Mouse (Mus musculus): ENCODE measurements at regions not wholly inside any gene's neighbourhood (a gene's known extent, or its start where the extent isn't known, plus 50 kb on each side); places are given as distances from the start of the nearest gene placed in this dataset.

DNA sequence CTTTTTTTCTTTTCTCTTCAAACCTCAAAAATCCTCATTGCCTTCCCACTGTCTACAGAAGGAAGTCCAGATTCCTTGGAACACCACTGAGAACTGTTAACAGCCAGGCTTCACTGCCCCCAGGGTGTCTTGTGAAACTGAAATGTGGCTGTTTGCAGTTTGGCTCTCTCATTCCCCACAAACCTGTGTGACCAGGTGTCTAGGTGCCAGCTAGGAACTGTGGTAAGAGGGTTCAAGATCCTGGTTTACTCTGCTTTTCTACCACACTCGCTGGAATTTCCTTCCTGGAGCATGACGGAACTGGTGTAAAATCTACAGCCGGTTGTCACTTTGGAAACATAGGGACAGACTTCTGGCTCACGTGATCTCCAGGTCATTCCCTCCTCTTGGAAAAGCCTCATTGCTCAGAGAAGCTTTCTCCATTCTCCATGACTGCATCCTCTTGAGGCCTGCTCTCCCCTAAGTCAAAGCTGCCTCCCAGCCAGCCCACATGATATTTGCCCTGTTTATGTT lies 660.2 kb downstream of the Zfp706 start:
- DNase-seq (ENCODE audit: low spot score): no peak

DNA sequence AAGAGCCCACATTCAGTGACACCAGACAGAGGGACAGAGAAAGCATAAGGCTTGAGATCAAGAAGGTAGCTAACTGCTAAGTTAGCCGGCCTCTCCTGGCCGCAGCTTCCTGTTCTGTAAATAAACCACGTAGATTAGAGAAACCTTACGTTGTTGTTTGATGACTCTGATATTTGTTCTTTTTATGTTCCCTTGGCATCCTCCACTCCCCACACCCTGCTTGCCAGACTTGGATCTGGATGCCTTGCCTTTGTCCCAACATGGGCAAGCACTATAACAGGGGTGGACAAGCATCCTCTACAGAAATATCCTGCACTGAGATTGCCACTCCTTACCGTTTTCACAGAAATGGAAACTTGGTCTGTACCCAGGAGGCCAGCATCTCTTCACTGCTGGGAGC lies 661.4 kb downstream of the Zfp706 start:
- no peak for DNase-seq (ENCODE audit: low spot score)

DNA sequence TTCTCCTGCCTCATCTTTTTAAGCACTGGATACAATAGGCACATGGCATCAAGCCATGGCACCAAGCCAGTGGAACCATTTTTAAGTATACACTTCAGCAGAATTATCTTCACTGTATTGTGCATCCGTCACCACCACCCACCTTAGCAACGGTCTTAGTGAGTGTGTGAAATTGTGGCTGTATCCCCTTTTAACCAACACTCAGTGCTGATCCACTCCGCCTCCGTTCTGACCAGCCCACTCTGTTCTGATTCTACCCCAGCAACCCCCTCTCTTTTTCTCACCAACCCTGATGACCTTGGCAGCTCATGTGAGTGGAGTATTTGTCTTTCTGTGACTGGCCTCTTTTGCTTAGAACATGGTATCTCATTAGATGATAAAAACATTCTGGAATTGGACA lies 662.2 kb downstream of the Zfp706 start:
- DNase-seq (ENCODE audit: low spot score): no peak

DNA sequence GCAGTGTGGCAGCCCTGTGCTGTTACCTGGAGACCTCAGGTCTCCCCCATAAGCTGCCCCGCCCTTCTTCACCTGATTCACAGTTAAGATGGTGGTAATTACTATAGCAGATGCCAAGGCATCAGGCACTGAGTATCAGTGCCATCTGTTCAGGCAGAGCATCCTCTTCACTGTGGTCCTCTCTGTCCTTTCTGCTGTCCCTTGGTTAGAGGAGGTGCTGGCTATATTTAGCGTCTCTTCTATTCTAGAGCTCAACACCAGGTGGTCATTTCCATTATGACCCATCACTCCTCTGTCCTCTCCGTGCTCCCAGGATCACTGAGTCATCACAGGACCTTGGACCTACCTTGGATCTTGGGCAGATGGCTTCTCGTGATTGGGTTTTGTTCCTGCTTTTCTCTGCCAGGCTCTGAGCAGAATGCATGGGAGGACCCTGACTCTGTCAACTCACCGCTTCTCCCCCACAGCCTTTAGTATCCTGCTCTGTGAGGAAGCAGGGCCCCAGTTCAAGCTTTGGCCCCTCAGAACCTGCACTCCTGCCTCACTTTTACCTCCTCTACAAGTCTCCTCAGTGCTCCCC lies 667.5 kb downstream of the Zfp706 start:
- DNase-seq (ENCODE audit: low spot score): no peak

DNA sequence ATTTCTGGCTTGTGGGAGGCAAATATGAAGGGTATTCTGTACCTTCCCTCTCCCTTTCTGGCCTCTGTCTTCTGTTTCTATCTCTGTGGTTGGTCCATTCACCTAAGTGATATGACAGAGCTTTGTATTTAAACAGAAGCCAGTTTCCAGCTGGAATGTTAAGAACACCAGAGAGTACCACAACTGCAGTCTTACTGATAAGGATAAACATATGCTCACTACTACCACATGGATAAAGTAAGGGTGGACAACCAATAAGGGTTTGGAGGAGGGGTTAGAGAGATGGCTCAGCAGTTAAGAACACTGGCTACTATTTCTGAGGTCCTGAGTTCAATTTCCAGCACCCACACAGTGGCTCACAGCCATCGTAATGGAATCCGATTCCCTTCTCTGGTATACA lies 668.8 kb downstream of the Zfp706 start:
- DNase-seq (ENCODE audit: low spot score): no peak

DNA sequence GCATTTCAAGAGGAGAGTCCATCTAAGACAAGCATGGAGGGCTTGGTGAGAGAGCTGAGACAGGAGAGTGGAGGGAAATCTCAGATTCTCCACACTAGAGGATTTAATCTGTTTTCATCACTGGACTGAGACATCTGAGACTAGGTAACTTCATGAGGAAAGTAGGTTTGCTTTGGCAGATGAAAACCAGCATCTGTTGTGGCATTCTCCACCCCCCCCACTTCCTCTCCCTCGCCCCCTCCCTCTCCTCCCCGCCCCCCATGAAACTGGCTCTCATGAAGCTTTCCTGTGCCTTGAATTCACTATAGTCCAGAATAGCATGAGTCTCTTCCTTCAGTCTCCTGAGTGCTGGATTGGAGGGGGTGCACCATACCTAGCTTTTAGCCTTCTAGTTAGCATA lies 670.7 kb downstream of the Zfp706 start:
- DNase-seq (ENCODE audit: low spot score): no peak

DNA sequence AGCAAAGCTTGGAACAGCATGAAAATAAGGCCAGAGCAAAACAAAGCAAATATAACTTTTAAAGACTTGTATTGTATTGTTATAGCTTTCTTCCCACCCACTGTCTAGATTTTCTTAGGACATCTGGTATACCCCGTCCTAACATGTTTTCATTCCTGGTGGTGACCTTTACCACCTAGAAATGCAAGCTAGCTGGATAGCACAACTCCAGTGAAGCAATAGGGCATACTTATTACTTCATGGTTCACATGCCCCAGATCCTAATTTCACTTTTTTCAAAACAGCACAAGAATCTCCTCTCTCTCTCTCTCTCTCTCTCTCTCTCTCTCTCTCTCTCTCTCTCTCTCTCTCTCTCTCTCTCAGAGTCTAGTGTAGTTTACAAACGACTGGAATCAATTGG lies 672.5 kb downstream of the Zfp706 start:
- DNase-seq (ENCODE audit: low spot score): no peak

DNA sequence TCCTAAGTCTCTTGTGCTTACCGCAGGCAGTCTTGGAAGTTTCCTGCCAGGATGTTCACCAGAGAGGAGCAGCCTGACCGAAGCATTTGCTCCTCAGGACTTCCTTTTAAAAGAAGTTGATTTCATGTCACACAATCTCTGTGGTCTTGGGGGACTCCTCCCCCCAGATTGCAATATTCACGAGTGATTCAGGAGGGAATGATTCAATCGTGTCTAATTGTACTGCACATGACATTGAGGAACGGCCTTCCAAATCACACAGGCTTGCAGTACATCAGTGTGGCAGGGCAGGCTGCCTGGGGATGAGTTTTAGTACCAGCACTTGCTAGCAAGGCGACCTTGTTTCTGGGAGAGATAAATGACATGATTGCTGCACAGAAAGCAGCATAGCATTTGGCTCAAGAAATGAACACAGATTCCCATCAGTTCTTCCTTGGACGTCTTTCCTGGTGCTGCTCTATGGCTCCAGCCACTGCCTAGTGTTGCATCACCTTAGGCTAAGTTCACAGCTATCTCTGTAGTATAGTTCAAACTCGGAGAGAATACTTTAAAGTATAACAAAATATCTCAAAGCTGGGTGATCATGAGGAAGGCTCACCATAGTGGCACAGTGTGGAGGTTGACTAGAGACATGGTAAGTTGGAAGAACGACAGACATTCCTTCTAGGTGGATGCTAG lies 673.0 kb downstream of the Zfp706 start:
- no peak for DNase-seq (ENCODE audit: low spot score)

DNA sequence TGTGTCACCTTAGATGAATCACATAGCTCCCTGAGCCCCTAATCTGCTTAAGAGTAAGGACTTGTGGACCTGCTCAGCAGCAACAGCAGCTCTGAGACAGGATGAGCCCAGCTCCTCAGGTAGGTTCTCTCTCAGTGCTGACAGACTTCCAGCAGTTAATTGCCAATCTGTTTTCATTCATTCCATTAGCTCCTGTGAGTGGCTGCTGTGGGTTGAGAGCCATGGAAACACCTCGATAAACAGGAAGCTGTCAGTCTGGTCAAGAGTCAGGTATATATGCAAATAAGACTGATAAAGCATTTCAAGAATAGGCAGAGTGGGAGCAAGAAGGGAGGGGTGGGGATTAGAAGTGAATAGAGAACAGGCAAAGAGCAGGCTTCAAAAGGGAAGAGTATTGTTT lies 673.7 kb downstream of the Zfp706 start:
- no peak for DNase-seq (ENCODE audit: low spot score)

DNA sequence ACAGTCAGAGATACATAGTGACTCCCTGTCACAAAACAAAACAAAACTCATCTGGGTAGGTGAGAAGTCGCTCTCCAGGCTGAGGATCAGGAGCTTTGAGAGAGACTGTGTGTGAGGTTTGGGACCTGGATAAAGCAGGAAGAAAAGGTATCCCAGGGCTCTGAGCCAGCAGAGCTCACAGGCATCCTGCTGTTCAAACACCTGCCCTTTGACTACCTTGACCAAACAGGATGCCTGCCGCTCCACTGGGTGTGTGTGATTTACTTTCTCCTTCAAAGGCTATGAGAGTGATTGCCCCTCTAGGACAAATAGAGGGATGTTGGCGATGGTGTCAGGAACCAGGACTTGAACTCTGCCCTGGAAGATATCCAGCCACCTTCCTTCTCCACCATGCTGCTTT lies 674.3 kb downstream of the Zfp706 start:
- DNase-seq (ENCODE audit: low spot score): no peak
